Mouse (Mus musculus): ENCODE results near the gene Fbxo48. TPM values are rescaled to one million over a fixed set of nuclear protein-coding genes. Genes with fewer than 3 reads are reported as not detected.

Gene Fbxo48
- total and polyA plus RNA-seq, 3 experiments, result 0.18 to 0.37 (median 0.30) TPM

DNA sequence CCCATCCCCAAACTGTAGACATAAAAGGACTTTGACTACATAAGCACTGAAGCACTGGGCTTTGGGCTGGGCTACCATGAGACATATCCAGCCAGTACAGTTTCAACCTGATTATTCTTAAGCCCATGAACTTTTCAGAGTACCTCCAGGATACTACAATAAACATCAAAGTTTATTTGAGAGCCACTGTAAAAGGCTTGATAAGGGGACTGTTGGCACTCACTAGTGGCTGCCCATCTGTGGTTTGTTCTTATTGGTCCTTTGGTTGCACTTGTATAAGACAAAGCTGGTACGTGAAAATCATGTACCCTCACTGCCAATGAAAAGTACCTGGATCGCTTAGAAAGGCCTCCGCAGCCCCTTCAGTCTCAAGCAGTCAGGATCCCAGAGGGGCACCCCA is 36.4 kb upstream of the Fbxo48 start:
- intact Hi-C loops (cut with DNase I), result no loop called here
- Histone ChIP-seq H3K79me2 (replicated peaks; ENCODE audit: control insufficient read depth, insufficient read depth, low read length) (no peaks in the 10 kb centered on the region), H3K4me3 (no peak overlapping the region), H3K27ac (no peak overlapping the region), H3K4me1 (ENCODE audit: control insufficient read depth, insufficient read depth, low read length) (no peaks in the 10 kb centered on the region; the same call in 1 of the 2 replicates), H3K27me3 (ENCODE audit: control insufficient read depth, insufficient read depth, low read length) (no peaks in the 10 kb centered on the region), H3K36me3 (ENCODE audit: control insufficient read depth, insufficient read depth, low read length) (no peaks in the 10 kb centered on the region), H3K9ac (ENCODE audit: low read depth, low read length) (no peak overlapping the region)
- WGBS, result 91% methylated on average over 3 of the region's 3 CpGs
- TF ChIP-seq CTCF (IDR thresholded peaks at IDR 0.05) (no peak), EP300 (IDR thresholded peaks at IDR 0.05; ENCODE audit: insufficient read depth, low read depth, low read length) (no peak), POLR2A (IDR thresholded peaks at IDR 0.05; ENCODE audit: insufficient read depth, low read depth, low read length) (no peak)
- no peak for DNase-seq

DNA sequence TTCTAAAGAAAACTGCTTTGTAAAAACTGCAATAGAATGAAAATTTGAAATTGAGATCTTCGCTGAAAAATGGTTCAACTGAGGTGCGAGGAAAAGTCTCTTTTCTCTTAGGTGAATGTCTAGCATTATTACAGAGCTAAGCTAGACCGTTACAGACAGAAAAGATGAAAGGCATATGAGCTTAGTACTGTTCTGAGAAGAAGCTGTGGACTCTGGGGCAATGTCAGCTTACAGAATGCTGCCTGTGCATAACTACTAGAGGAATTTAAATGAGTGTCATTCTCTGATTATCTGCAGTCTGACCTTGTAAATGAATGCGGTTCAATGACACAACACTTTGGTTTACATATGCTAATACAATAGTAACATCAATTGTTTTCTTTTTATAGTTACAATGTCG is 35.3 kb upstream of the Fbxo48 start:
- H3K36me3 ChIP-seq (ENCODE audit: control insufficient read depth, insufficient read depth, low read length), result no peaks in the 10 kb centered on the region
- TF ChIP-seq EP300 (IDR thresholded peaks at IDR 0.05; ENCODE audit: insufficient read depth, low read depth, low read length), result no peak
- no peak for TF ChIP-seq CTCF (IDR thresholded peaks at IDR 0.05)
- TF ChIP-seq POLR2A (IDR thresholded peaks at IDR 0.05; ENCODE audit: insufficient read depth, low read depth, low read length), result no peak
- intact Hi-C loops (cut with DNase I), result no loop called here
- H3K9ac ChIP-seq (ENCODE audit: low read depth, low read length), result no peak overlapping the region
- H3K79me2 ChIP-seq (replicated peaks; ENCODE audit: control insufficient read depth, insufficient read depth, low read length), result no peaks in the 10 kb centered on the region
- H3K27me3 ChIP-seq (ENCODE audit: control insufficient read depth, insufficient read depth, low read length), result no peaks in the 10 kb centered on the region
- H3K27ac ChIP-seq, result no peak overlapping the region
- H3K4me1 ChIP-seq (ENCODE audit: control insufficient read depth, insufficient read depth, low read length), result no peaks in the 10 kb centered on the region; the same call in 1 of the 2 replicates
- DNase-seq, result no peak
- WGBS, result 69% methylated on average over 5 of the region's 5 CpGs
- no peak overlapping the region for H3K4me3 ChIP-seq

DNA sequence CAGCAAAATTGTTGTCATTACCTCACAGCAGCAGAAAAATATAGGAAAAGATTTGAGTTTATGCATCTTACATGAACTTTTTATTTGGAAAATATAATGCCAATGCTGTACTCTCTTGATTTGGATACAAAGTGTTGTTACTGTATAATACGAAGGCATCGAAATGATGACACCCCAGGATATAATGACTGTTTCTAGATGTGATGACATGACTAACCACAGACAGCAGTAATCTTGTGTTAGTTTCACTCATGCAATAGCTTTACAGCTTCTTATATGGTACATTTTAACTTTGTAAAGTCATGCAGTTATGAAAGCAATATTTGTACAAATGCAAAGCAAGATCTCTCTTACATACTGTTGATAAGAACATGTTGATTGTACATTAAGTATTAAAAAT is 33.7 kb upstream of the Fbxo48 start:
- Histone ChIP-seq H3K4me1 (ENCODE audit: control insufficient read depth, insufficient read depth, low read length) (no peaks in the 10 kb centered on the region; the same call in 1 of the 2 replicates), H3K27ac (no peak overlapping the region), H3K9ac (ENCODE audit: low read depth, low read length) (no peak overlapping the region), H3K27me3 (ENCODE audit: control insufficient read depth, insufficient read depth, low read length) (no peaks in the 10 kb centered on the region), H3K4me3 (no peak overlapping the region), H3K79me2 (replicated peaks; ENCODE audit: control insufficient read depth, insufficient read depth, low read length) (no peaks in the 10 kb centered on the region), H3K36me3 (ENCODE audit: control insufficient read depth, insufficient read depth, low read length) (no peaks in the 10 kb centered on the region)
- TF ChIP-seq EP300 (IDR thresholded peaks at IDR 0.05; ENCODE audit: insufficient read depth, low read depth, low read length), result no peak
- no peak for TF ChIP-seq CTCF (IDR thresholded peaks at IDR 0.05)
- no peak for TF ChIP-seq POLR2A (IDR thresholded peaks at IDR 0.05; ENCODE audit: insufficient read depth, low read depth, low read length)
- intact Hi-C loops (cut with DNase I), result no loop called here
- 95% methylated on average over 2 of the region's 2 CpGs for WGBS
- DNase-seq, result no peak

DNA sequence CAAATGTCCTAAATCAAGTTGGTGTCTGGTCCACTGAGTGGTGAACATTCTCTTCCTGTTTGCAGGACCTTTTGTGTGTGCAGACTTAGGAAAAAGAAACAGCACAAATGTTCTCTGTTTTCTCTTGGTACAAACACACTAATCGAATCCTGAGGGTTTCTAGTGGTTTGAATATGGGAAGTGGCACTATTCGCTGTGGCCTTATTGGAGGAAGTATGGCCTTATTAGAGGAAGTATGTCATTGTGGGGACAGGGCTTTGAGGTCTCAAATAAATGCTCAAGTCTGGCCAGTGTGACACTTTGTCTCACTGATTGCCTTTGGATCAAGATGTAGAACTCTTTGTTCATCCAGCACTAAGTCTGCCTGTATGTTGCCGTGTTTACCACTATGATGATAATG is 19.0 kb upstream of the Fbxo48 start:
- no peak overlapping the region for H3K9ac ChIP-seq (ENCODE audit: low read depth, low read length)
- intact Hi-C loops (cut with DNase I), result no loop called here

DNA sequence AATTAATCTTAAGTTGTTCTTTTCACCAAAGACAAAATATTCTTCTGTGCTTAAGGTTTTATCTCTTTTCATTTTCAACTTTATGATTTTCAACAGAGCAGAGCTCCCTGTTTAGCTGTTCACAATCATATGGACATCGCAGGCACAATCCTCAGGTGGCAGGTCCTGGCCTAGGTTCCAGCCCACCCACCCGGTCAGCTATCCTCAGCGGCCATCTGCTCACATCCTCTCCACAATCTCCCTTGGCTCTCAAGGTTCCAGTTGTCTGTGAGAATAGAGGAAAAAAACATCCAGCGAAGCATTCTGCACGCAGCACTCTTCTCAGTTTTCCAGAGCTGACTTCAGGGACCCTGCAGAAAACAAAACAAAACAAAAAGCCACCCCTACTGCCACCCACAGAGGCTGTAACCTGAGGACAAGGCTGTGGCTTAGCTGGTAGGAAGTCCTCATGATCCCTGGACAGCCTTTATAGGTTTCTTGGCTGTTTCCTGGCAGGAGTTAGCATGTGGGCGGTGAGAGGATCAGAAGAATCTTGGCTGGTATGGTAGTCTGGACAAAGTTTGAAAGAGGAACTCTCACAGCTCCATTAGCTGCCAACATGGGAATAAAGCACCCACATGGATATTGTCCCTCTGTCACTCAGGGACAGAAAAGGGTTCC is 15.5 kb upstream of the Fbxo48 start:
- no peaks in the 10 kb centered on the region for H3K79me2 ChIP-seq (replicated peaks; ENCODE audit: control insufficient read depth, insufficient read depth, low read length)
- intact Hi-C loops (cut with DNase I), result no loop called here
- H3K4me3 ChIP-seq, result no peak overlapping the region
- peak in 1 of 2 experiments; percentile 27 for DNase-seq
- 46% methylated on average over 6 of the region's 6 CpGs for WGBS
- no peak for TF ChIP-seq POLR2A (IDR thresholded peaks at IDR 0.05; ENCODE audit: insufficient read depth, low read depth, low read length)
- TF ChIP-seq EP300 (IDR thresholded peaks at IDR 0.05; ENCODE audit: insufficient read depth, low read depth, low read length), result no peak
- TF ChIP-seq CTCF (IDR thresholded peaks at IDR 0.05), result no peak
- H3K4me1 ChIP-seq (ENCODE audit: control insufficient read depth, insufficient read depth, low read length), result peaks cover 1% of the 10 kb centered on the region; the same call in 1 of the 2 replicates
- no peaks in the 10 kb centered on the region for H3K36me3 ChIP-seq (ENCODE audit: control insufficient read depth, insufficient read depth, low read length)
- H3K9ac ChIP-seq (ENCODE audit: low read depth, low read length), result 0 out of 2 replicates have a peak overlapping the region, but pooled peaks have one; percentile 31
- H3K27me3 ChIP-seq (ENCODE audit: control insufficient read depth, insufficient read depth, low read length), result no peaks in the 10 kb centered on the region
- H3K27ac ChIP-seq, result no peak overlapping the region

More for the DNA sequence above, 19.0 kb upstream of the Fbxo48 start:
- Histone ChIP-seq H3K79me2 (replicated peaks; ENCODE audit: control insufficient read depth, insufficient read depth, low read length) (no peaks in the 10 kb centered on the region), H3K36me3 (ENCODE audit: control insufficient read depth, insufficient read depth, low read length) (no peaks in the 10 kb centered on the region), H3K27ac (no peak overlapping the region), H3K4me3 (no peak overlapping the region), H3K4me1 (ENCODE audit: control insufficient read depth, insufficient read depth, low read length) (peaks cover 1% of the 10 kb centered on the region; the same call in 1 of the 2 replicates), H3K27me3 (ENCODE audit: control insufficient read depth, insufficient read depth, low read length) (no peaks in the 10 kb centered on the region)
- TF ChIP-seq CTCF (IDR thresholded peaks at IDR 0.05) (no peak), EP300 (IDR thresholded peaks at IDR 0.05; ENCODE audit: insufficient read depth, low read depth, low read length) (no peak), POLR2A (IDR thresholded peaks at IDR 0.05; ENCODE audit: insufficient read depth, low read depth, low read length) (no peak)
- no peak for DNase-seq
- WGBS, result 91% methylated on average over 3 of the region's 3 CpGs

DNA sequence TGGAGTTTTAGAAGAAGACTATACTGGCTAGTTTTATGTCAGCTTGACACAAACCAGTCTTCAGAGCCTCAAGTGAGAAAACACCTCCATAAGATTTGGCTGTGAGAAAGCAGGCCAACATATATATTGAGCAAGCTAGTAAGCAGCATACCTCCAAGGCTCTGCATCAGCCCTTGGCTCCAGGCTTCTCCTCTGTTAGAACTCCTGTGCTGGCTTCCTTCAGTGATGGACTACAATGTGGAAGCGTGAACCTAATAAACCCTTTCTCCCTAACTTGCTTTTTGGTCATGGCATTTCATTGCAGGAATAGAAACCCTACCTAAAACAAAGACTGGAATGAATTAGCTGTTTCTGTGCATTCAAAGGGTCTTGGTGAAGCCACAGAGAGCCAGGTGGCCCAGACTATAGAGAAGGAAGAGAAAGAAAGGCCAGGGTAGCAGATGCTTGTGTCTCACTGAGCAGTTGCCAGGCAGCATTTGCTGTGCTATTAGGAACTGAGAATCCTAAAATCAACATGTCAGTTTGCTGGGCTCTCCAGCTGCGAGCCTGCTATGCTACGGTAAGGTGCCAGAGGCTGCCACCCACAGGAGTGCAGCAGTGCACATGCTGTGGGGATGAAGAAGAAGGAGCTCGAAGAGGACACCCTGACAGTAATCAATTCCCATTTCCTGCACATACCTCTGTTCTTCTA is 9.9 kb upstream of the Fbxo48 start:
- no peak overlapping the region for H3K9ac ChIP-seq (ENCODE audit: low read depth, low read length)
- no peak overlapping the region for H3K27ac ChIP-seq
- TF ChIP-seq EP300 (IDR thresholded peaks at IDR 0.05; ENCODE audit: insufficient read depth, low read depth, low read length) (no peak), POLR2A (IDR thresholded peaks at IDR 0.05; ENCODE audit: insufficient read depth, low read depth, low read length) (no peak), CTCF (IDR thresholded peaks at IDR 0.05) (no peak)
- H3K4me1 ChIP-seq (ENCODE audit: control insufficient read depth, insufficient read depth, low read length), result no peaks in the 10 kb centered on the region
- H3K79me2 ChIP-seq (replicated peaks; ENCODE audit: control insufficient read depth, insufficient read depth, low read length), result no peaks in the 10 kb centered on the region
- no peaks in the 10 kb centered on the region for H3K36me3 ChIP-seq (ENCODE audit: control insufficient read depth, insufficient read depth, low read length)
- WGBS, result 73% methylated on average over 4 of the region's 4 CpGs
- intact Hi-C loops (cut with DNase I), result no loop called here
- DNase-seq, result no peak
- no peak overlapping the region for H3K4me3 ChIP-seq
- no peaks in the 10 kb centered on the region for H3K27me3 ChIP-seq (ENCODE audit: control insufficient read depth, insufficient read depth, low read length)

All from heart, adult 2 months (tissue).